Mouse (Mus musculus) CD4-positive, CD25-positive, alpha-beta regulatory T cell, adult 2 months (primary cell): ENCODE results near the gene Rpl11.
"Not testable (repeated sequence)": the region's sequence is repeated elsewhere in the genome, so short reads cannot be mapped to it uniquely, and the experiment has no call there.

Source experiments
- DNase-seq: peaks from one replicate; pipeline ENCODE4 v3.0.0-alpha.2; 2012; ENCODE audit warnings: low read depth, low spot score

The Rpl11 gene

DNA sequence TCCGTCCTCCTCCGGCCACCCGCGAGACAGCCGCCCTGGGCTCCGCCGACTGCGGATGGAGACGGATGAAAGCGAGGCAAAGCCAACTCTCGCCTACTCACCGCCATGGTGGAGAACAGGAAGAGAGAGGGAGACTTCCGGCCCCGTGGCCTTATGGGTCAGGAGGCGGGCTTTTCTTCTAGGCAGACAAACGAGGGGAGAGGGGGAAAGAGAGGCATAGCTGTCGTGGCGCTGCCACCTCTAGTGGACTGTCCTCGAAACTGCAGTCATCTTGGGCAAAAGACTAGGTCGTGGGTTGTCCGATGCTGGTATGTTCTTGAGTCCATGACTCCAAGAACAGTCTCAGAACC lies at the start of gene Rpl11:
Gene Rpl11 (minus strand): TSS at position 182 of the 350 bp plus-strand sequence.
- DNase-seq, result peak; percentile 95

DNA sequence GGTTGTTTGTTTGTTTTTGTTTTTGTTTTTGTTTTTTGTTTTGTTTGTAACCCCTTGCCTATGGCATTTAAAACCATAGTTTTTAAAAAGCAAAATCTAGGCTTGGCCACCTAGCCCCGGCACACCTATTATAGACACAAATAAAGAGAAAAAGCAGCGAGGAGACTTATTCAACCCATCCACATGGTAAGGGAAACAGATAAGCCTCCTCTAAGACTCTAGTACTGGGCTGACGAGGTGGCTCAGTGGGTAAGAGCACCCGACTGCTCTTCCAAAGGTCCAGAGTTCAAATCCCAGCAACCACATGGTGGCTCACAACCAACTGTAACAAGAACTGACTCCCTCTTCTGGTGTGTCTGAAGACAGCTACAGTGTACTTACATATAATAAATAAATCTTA lies 48.5 kb upstream of the Rpl11 start:
- DNase-seq, result not testable (repeated sequence)

DNA sequence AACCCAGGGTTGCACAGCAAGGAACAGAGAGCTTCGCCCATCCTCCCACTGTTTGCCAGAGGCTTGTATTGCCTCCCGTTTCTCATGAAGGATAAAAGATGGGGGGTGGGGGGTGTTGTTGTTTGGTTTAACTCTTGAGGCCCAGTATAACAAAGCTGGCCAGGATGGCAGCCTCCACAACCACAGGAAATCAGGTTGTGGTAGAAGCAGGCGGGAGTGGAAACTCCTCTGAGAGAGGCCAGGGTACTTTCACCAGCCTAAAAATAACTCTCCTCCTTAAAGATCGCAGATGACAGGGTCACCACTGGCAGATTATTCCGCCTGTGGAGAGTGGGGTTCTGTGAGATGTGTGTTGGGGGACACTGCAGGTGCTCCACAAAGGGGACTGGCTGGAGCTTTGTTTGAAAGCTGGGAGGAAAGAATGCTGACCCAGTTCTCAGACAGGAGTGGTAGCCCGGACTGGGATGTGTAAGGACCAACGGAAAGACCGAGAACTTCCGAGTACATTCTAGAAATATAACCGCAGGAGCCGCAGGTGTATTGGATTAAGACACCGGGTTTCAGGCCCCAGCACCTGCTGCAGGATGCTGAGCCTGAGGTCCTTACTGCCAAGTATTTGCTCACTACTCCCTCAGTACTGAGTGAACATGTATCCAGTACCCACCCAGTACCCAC lies 47.3 kb upstream of the Rpl11 start:
- DNase-seq, result peak; percentile 69

DNA sequence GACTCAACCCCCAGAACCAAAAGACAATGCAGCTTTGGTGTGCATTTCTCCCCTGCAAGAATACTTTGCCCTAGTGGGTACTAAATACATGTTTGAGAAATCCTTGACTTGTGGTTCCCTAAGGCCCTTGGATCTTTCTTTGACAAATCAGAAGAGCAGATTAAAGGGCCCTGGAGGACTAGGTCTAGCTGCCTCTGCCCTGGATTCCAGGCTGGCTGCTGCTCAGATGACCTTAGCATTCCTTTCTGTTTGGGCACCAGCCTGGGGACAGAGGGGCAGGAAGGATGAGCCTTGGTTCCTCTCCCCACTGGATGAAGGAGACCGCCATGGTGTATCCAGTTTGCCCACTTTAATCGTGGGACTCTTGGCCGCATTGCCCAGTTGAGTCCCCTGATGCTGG lies 45.2 kb upstream of the Rpl11 start:
- no peak for DNase-seq

DNA sequence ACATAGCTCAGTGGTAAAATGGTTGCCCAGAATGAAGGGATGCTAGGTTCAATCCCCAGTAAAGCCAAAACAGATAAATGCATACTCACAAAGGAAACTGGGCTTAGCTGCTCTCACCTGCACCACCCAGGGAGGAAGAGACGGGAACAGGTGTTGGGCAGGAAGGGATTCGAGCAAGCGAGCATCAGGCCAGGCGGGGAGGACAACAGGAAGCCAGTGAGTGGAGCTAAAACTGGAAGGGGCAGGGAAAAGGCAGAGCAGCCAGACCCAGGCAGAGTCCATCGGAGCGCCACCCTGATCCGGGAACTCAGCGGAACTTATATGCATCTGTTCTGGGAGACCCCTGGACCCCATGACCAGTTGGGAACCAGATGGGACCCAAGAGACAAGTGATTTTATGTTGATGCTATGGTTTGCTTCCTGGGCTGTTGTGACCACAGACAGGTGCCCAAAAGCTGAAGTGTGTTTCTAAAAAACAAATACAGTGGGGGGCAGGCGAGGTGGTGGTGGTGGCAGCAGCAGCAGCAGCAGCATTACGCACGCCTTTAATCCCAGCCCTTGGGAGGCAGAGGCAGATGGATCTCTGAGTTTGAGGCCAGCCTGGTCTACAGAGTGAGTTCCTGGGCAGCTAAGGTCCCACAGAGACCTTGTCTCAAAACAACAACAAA lies 43.4 kb upstream of the Rpl11 start:
- DNase-seq, result no peak

DNA sequence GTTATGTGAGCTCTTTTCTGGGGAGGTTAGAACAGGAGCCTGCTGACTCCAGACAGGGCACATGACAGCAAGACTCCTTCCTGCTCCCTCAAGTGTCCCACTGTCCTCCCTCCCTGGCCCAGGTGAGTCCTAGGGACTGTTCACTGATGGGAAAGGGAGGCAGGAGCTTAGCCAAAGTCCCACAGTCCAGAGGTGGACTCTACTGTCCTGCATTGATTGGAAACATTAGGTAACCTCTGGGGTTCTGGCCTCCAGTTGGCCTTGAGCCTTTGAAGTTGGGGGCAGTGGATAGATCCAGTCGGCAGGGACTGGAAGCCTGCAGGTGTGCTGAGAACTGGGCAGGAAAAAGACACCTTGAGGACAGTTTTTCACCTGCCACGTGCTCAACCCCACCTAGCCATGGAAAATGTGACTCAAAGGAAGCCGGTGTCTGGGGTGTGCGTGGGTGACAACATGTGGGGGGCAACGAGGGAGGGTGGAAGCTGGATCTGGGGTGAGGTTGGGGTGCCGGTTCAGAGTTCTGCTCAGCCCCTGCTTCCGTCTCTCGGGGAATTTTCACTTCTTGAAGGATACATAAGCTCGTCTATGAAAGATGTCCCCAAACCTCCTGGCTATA lies 42.4 kb upstream of the Rpl11 start:
- DNase-seq, result peak; percentile 78

DNA sequence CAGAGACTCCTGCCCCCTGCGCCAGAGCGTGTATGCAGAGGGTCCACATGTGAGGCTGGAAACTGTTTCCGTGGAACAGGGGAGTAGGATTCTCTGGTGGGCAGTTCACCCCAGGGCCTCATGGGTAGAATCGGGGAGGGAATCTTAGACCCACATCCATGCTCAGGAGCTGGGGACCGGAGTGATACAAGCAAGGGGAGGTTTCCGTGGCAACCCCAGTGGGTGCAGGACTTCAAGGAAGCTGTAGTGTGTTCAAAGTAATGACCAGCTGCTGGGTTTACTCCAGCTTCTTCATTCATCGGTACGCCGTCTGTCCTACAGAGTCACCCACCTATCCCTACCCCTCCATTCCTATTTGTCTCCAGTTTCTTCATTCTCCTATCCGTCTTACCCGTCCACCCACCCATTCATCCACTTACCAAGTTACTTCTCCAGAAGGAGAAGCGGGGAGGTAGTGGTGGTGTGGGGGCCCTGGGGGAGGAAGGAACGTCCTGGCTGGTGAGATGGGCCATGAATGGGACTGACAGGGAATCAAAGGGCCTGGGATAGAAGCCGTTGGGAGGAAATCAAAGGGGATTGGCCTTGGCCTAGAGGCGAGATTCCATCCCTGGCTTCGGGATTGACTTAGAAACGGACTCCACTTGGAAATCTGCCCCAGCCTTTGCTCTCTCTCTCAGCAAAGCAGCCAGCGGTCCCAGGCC lies 41.4 kb upstream of the Rpl11 start:
- no peak for DNase-seq

DNA sequence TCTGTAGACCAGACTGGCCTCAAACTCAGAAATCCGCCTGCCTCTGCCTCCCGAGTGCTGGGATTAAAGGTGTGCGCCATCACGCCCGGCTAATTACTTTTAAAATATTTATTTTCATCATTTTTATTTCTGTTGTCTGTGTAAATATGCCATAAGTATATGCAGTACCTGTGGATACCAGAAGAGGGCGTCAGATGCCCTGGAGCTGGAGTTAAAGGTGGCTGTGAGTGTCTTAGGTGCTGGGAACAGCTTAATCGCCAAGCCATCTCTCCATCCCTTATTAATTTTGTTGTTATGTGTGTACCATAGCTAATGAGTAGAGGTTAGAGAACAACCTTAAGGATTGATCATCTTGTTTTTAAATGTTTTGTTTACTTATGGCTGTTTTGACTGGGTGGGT lies 39.3 kb upstream of the Rpl11 start:
- DNase-seq, result peak; percentile 49

DNA sequence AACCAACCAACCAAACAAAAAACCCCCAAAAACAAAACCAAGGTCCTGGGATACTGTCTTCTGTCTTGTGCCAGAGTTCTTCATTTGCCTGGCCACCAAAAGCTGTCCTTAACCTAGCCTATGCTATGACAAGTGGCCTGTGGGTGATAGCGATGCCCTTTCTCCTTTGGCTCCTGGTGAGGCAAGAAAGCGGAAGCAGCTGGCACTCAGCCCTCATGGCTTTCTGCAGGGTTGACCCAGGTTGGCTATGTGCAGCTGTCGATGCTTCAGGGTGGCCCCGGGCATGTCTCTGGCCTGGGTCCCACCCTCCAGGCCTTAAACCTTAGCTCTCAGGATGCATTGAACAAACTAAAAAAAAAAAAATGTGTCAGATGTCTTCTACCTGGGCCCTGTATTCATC lies 38.1 kb upstream of the Rpl11 start:
- no peak for DNase-seq

DNA sequence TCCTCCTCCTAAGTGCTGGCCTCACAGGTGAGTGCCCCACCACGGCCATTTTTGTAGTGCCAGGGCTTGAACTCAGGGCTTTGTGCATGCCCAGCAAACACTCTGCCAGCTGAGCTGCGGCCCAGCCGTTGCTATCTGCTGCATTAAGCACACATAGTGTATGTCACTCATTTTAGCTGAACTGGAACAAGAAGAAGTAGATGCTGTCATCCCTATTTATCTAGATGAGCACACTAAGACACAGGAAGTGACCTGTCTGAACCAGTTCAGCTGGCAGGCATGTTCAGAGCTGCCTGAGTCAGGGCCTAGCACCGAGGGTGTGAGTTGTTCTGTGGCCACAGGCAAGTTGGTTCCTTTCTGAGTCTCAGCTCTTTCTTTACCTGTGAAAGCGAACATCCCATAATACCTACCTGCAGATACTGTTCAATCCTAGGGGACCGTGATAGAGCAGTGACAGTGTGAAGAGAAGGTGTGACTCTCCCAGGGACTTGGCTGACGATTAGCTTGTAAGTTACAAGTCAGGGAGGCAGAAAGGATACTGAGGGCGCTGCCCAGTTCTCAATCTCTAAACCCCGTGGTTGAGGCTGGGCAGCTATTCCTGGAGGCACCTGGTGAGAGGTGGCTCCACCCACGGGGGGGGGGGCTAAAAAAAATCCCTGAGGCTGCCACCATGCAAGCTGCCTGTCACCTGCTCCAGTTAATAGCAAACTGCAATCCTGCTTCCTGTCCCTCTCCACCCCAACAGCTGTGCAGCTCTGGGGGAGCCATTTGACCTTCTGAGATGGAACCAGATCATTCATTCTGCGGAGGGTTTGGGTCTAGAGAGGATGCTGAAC lies 36.7 kb upstream of the Rpl11 start:
- DNase-seq, result peak; percentile 76

DNA sequence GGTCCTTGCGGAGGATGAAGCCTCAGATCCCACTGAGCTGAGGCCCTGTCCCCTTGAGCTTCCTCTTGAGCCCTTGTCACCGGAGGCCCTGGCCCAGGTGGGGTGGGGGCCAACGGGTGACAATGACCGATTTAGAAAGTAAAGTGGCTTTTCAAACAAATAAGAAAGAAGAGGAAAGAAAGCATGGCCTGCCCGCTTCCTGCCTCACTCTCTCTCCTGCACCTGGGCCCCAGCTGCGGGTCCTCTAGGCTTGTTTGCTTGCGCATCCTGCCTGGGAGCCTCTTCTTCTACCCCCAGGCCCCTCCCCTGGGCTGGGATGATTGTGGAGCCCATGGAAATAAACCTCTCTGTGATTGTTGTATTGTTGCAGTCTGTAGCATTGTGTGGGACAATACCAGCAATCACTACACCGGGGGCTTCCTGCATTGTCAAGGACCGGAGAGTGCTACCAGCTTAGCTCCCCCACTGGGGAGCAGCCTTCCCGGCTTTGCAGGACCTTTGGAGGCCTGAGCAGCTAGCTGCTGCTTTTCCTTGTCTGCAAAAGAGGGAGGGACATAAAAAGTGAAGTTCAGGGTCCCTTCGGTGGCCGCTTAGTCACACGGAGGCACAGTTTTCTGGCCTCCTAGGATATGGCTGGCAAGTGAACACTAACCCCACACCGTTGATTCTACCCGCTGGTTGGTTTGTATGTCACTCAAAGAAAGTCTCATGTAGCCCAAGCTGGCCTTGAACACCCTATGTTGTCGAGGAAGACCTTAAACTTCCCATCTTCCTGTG lies 35.9 kb upstream of the Rpl11 start:
- DNase-seq, result peak; percentile 76

DNA sequence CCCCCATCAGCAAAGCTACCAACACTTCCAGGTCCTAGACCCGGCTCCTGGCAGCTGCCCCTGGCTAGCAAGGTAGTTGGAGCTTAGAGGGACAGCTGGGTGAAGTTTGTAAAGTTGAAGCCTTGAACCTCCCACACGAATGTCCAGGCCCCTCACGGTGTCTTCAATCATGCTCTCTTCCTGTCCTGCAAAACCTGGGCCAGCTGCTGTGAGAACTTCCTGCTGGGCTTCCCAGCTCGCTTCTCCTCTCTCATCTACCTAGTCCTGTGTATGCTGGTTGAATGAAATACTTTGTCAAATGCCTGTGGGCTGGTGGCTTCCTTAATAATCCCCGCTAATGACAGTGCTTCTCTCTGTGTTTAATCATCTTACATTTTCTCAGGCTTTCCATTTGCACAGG lies 35.1 kb upstream of the Rpl11 start:
- DNase-seq, result no peak

DNA sequence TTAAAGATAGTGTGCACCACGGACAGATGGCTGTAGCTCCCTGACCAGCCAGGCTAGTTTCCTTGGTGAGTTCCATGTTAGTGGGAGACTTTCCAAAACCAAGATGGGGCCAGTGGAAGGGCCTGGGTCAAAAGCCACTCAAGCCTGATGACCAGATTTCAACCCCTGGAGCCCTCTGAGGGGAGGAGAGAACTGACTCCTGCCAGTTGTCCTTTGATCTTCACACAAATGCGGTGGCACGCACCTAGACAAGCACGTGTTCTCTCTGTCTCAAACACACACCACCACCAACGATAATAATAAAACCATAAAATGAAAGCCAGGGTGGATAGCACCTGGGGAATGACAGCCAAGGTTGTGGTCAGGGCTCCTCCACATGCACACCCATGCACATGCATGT lies 34.0 kb upstream of the Rpl11 start:
- peak; percentile 39 for DNase-seq

DNA sequence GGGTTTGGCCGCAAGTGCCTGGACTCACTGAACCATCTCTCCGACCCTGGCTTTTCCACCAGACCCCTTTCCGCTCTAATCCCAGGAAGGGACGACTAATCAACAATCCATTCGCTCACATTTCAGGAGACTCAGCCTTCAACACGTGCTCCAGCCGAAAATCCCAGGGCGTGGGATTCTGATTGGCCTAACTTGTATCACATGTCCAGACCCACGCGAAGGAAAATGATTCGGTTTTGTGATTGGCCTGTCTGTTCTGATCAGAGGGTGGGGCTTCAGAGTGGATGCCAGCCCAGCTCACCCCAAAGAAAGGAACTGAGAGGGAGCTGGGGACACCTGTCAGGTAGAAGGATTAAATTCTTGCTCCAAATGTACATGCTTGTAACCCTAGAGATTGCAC lies 31.6 kb upstream of the Rpl11 start:
- no peak for DNase-seq

DNA sequence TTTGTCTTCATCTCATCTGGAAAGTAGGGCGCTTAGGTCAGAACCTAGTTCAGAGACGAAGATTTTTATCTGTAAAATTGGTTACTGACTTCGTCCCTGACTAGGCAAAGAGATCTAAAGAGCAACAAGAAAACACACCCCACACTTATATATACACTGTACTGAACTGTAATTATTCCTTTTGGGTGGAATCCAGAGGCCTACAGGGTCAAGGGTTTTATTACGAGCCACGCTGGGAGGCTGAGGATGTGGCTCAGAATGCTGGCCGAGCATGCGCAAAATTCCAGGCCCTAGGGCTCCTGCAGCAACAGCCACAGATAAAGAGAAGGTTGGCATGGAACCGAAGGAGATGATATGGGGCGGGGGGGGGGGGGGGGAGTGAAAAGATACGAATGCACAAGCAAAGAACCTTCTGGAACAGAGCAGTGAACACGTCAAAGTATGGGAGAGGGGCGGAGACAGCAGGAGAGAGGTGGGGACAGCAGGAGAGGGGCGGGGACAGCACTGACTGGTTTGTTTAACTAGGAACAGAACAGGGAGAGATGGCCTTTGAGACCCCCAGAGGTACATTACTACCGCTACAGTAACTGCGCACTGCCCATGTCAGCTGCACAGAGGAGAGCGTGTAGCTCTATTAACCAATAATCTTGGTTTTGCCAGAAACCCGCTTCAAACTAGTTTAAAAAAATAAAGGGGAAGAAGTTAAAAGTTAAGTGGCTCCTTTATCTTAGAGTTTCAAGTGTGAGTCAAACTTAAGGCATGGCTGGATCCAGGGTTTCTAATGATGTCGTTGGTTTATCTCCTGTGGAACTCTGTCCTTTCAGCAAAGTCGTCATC lies 30.3 kb upstream of the Rpl11 start:
- no peak for DNase-seq

DNA sequence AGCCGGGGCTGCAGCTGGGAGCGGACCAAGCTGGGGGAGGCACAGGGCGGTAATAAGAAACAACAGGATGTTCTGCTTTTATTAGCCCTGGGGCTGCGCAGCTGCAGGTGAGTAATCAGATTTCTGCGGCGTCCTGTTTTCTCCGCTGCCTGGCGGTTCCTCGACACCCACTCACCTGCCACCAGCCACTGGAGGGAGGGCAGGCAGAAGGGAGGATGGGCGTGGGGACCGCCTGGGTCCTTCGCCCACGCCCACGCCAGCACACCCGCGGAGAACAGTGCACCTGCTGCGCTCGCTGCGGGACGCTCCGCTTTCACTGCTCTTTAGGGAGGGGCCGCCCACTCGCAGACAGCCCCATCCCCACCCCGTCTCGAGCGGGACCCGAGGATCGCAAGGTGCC lies 28.5 kb upstream of the Rpl11 start:
- DNase-seq, result peak; percentile 92

DNA sequence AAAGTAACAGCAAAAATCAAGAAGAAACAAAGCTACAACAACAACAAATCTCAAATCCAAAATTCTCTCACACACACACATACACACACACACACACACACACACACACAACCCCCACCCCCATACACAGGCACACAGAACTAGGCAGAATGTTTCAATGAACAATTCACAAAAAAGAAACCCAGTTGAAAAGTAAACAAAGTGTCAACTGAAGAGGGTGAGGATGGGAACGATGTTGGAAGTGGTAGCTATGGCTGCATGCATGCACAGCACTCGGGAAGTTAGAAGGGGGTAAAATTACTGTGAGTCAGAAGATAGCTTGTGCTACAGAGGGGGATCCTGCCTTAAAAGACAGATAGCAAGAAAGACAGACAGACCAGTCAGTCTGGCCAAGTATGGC lies 25.4 kb upstream of the Rpl11 start:
- no peak for DNase-seq

DNA sequence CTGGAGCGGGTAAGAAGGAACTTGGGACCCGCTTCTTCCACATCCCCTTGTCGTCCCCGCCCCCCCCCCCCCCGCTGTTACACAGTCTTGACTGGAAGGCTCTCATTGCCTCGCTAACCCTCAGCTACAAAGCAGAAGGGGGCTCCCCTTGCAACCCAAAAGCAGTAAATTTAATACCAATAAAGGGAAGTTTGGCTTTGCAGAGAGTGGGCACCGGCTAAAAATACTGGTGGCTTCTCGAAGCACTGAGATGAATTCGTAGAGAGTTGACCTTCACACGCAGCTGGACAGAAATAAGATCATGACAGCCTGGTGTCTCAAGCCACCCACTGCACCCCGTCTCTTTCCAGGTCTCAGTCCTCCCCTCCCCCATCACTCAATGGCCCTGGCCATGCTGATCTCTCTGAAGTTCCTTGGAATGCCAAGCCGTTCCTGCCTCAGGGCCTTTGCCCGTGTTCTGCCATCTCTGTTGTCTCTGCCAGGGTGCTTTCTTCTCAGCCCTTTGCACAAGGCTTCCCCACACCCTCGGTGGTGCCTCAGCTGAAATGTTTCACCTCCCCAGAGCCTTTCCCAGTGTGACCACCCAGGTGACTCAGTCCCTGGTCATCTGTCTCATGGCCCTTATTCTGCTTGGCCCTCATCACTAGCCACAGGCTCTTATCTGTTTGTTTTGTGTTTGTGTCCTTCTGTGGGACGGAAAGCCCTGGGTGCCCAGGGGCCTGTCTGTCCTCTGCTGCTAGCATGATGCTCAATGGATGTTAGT lies 23.7 kb upstream of the Rpl11 start:
- DNase-seq, result no peak

DNA sequence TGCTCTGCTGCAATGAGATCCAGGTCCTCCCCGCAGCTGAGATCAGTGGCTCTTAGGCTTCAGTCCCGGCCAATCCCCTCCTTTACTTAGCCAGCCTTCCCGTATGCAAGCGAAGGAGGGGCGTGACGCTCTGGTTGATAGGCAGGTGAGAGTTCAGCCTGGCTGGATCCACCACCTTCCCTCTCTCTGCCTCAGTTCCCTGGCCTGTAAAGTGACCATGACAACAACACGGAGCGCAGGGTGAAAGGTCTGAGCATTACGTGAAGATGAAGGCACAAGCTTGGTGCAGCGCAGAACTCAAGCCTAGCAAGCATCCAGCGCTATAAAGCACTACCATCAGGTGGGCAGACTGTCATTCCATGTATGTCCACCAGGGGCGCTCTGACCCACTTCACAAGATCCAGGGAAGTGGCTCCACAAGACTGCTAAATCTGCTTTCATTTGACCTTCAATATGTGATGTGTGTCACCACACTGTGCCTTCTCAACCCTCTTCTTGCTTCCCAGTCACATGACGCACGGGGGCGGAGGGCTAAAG lies 18.0 kb upstream of the Rpl11 start:
- DNase-seq, result peak; percentile 92
